Mouse (Mus musculus): ENCODE measurements around the gene Drc3. TPM values are rescaled to one million over a fixed set of nuclear protein-coding genes. Genes with fewer than 3 reads are reported as not detected.

Gene Drc3
- total RNA-seq, 1 experiment from 2014 or later: 2.3 TPM

Other genes with a start within 250 kb of the Drc3 start
- 54.2 and 57.8 TPM in 2 replicates for gene Rai1, start 248.3 kb upstream of the Drc3 start, total RNA-seq (2021)
- gene Srebf1, start 130.7 kb upstream of the Drc3 start, total RNA-seq (2021): 125 and 160 TPM in 2 replicates
- gene Tom1l2, start 424 bp upstream of the Drc3 start, total RNA-seq (2021): 74.6 and 95.4 TPM in 2 replicates
- gene Gid4, start 63.8 kb downstream of the Drc3 start, total RNA-seq (2021): 49.1 and 50.1 TPM in 2 replicates
- 49.6 and 59.5 TPM in 2 replicates for gene Atpaf2, start 65.1 kb downstream of the Drc3 start, total RNA-seq (2021)
- gene Drg2, start 101.3 kb downstream of the Drc3 start, total RNA-seq (2021): 68.9 and 70.1 TPM in 2 replicates
- 0.24 TPM in 2 replicates for gene Myo15, start 116.0 kb downstream of the Drc3 start, total RNA-seq (2021)
- 114 and 126 TPM in 2 replicates for gene Alkbh5, start 183.1 kb downstream of the Drc3 start, total RNA-seq (2021)

Data from adrenal gland, postnatal 25 days (tissue).